Mouse (Mus musculus): ENCODE results near the gene Gng2.
"Not testable (repeated sequence)": the region's sequence is repeated elsewhere in the genome, so short reads cannot be mapped to it uniquely, and the experiment has no call there.

Gng2 gene

DNA sequence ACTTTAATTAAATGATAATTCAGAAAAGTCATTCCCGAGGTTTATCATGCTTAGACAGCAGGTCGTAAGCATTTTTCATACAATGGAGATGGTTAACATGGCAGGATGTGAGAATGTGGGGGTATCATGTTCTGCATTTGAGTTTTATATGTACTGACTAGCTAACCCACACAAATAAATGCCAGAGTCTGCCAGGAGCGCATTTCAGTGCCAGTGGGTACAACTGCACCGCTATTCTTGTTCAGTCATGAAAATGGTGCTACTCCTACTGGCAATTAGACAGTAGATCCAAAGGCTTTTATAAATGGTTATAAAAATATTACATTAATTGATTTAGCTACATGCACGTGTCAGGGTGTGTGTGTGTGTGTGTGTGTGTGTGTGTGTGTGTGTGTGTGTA, 38.9 kb downstream of the Gng2 start:
- DNase-seq (ENCODE audit: low spot score in 2 of 2) = no peak

GRCm38 (mm10) chr14:19935084-19935483, 42.3 kb downstream of the Gng2 start:
- DNase-seq (ENCODE audit: low spot score in 2 of 2) = no peak

- no peak for DNase-seq (ENCODE audit: low spot score in 2 of 2)
These were observed 44.1 kb downstream of the Gng2 start for GRCm38 (mm10) chr14:19933314-19933713.

DNA sequence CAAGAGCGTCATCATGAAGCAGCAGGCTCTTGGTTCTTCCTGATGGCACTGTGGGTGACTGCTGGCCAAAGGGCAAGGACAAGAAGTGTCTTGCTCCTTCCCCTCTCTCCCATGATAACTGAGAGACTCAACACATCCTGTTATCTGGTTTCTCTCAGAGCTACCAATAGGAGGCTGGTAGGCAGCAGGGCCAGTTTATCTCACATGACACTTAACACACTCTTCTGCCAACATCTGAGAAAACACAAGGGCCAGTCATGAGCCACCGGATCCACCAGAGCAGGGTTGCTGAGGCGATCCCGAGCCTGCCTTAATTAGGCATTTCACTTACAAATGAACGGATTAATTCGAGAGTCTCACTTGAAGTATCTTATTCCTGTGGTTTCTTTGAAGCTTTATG, 49.5 kb downstream of the Gng2 start:
- DNase-seq (ENCODE audit: low spot score in 2 of 2) = no peak

GRCm38 (mm10) chr14:19927156-19927555, 50.3 kb downstream of the Gng2 start:
- no peak for DNase-seq (ENCODE audit: low spot score in 2 of 2)

- no peak for DNase-seq (ENCODE audit: low spot score in 2 of 2)
These were observed 51.1 kb downstream of the Gng2 start for GRCm38 (mm10) chr14:19926312-19926711.

DNA sequence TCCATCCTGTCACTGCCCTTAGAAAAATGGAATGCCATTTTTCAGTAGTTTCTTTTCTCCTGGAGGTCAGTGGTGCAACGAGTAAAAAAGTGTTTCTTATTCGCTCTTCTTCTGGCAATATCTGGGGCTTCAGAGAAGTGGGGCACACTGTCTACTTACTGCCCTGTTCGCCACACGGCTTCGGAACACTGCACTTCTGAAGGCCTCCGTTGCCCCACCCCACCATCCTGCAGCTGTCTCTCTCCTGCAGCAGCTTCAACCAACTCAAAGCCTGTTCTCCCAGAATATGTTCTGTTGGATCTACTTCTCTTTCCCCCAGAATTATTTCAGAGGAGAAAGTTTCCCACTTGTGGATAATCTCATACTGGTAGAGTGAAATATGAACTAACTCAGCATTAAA, 52.3 kb downstream of the Gng2 start:
- no peak for DNase-seq (ENCODE audit: low spot score in 2 of 2)

- DNase-seq (ENCODE audit: low spot score in 2 of 2) = no peak
These were observed 53.3 kb downstream of the Gng2 start for GRCm38 (mm10) chr14:19924086-19924485.

GRCm38 (mm10) chr14:19920254-19920691, 57.2 kb downstream of the Gng2 start:
- DNase-seq (ENCODE audit: low spot score in 2 of 2) = peak; percentile 27 to 32

GRCm38 (mm10) chr14:19919789-19920188, 57.6 kb downstream of the Gng2 start:
- no peak for DNase-seq (ENCODE audit: low spot score in 2 of 2)

- no peak for DNase-seq (ENCODE audit: low spot score in 2 of 2)
These were observed 59.9 kb downstream of the Gng2 start for GRCm38 (mm10) chr14:19917534-19917933.

DNA sequence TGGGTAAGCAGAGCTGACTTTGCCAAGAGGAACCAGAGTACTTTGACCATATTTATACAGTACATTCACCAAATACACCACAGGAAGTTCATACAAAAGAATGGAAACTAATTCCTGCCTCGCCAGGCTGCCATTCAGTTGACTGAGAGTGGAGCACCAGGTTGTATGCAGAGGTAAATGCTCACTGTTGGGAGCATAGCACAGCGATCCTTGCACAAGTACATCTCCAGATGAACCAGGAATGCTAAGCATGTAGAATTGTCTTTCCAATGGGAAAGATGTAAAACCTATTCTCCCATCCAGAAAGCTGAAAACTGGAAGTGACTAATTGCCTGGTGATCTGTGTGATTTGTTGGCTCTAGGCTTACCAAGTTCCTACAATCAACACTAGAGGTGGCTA, 61.1 kb downstream of the Gng2 start:
- no peak for DNase-seq (ENCODE audit: low spot score in 2 of 2)

- no peak for DNase-seq (ENCODE audit: low spot score in 2 of 2)
These were observed 64.5 kb downstream of the Gng2 start for GRCm38 (mm10) chr14:19912891-19913290.

DNA sequence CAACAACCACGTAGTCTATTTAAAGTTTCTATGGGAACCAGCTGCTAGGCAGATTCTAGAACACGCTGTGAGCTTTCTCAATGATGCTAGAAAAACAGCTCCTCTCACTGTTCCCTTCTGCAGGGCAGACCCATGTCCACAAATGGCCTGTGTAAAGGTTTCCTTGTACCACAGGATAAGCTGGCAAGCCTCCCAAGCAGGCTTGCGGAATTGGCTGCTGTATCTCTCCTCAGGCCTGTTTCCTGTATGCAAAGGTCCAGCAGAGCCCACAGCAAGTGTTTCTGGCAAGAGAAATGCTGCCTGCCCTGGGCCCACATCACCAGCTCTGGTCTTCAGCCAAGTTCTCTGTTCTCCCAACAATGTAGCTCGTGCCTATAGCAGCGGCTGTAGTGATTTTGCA, 71.8 kb downstream of the Gng2 start:
- peak; percentile 59 to 69 for DNase-seq (ENCODE audit: low spot score in 2 of 2)

DNA sequence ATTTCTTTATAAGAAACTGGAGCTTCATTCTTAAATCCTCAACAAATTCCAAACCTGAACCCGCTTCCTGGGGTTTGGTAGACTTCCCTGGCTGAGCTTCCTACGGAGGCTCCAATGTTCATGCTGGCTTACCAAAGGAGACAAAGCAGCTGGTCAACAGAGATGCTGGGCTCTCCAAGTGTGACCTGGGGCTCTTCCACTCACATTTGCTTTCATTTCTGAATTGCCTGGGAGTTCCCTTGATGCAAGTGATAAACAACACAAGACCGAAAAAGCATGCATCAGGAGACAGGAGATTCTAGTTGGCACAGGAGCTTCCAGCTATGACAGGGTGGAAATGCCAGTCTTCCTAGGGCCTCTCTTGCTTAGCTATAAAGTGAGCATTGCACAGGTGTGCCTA, 72.6 kb downstream of the Gng2 start:
- no peak for DNase-seq (ENCODE audit: low spot score in 2 of 2)

GRCm38 (mm10) chr14:19904031-19904430, 73.4 kb downstream of the Gng2 start:
- no peak for DNase-seq (ENCODE audit: low spot score in 2 of 2)

- no peak for DNase-seq (ENCODE audit: low spot score in 2 of 2)
These were observed 76.9 kb downstream of the Gng2 start for GRCm38 (mm10) chr14:19900492-19900891.

DNA sequence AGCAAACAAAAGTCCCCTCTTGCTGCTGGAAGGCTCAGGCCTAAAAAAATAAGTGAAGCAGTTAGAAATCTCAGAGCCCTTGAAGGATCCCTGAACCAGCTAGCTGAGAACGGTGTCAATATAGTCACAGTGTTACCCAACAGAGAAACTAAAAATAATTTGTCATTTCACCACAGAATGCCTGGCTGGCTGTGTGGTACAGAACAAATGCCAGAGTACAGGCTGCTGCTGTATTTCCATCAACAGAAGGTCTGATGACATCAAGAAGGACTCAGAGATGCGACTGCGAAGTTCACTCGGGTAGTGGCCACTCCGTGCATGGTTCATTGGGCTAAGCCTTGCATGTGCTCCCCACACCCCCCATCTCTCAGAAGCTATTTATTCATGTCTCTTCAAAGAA, 89.9 kb downstream of the Gng2 start:
- no peak for DNase-seq (ENCODE audit: low spot score in 2 of 2)

GRCm38 (mm10) chr14:19884431-19884830, 93.0 kb downstream of the Gng2 start:
- not testable (repeated sequence) for DNase-seq (ENCODE audit: low spot score in 2 of 2)

DNA sequence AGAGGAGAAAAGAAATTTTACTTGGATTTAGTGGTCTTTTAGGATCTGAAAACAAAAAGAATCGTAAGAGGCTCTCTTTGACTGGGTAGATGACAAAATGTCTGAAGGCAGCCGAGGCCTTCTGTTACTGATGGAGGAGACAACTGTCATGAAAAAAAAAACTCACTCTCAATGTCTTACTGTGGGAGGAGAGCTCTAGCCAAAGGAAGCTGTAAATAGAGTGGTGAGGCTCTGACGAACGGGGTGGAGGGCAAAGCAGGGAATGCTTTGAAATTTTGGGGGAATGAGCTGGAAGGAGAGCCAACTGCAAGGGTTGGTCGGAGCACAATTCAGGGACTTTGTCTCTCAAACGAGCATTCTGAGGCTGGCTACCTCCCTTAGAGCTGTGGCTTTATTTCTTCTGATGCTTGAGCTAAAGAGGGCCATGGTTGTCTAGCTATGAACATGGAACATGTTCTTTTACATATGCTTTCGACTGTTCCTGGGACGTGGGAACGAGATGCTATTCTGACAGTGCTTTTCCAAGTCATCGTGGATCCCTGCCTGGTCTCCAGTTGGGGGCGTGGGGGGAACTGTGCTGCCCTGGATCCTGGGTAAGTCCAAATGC, 103.1 kb downstream of the Gng2 start:
- DNase-seq (ENCODE audit: low spot score in 2 of 2) = no peak

GRCm38 (mm10) chr14:19867286-19867935, 110.0 kb downstream of the Gng2 start:
- no peak for DNase-seq (ENCODE audit: low spot score in 2 of 2)

DNA sequence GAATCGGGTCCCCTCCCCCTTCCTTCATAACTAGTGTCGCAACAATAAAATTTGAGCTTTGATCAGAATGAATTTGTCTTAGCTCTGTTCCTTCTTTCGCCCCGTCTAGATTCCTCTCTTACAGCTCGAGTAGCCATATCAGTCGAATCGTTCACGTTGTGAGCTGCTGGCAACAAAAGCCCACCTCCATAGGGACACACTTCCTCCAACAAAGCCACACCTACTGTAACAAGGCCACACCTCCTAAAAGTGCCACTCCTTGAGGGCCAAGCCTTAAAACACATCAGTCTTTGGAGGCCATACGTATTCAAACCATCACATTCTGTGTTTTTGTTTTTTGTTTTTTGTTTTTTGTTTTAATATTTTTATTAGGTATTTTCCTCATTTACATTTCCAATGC, 112.3 kb downstream of the Gng2 start:
- not testable (repeated sequence) for DNase-seq (ENCODE audit: low spot score in 2 of 2)

DNA sequence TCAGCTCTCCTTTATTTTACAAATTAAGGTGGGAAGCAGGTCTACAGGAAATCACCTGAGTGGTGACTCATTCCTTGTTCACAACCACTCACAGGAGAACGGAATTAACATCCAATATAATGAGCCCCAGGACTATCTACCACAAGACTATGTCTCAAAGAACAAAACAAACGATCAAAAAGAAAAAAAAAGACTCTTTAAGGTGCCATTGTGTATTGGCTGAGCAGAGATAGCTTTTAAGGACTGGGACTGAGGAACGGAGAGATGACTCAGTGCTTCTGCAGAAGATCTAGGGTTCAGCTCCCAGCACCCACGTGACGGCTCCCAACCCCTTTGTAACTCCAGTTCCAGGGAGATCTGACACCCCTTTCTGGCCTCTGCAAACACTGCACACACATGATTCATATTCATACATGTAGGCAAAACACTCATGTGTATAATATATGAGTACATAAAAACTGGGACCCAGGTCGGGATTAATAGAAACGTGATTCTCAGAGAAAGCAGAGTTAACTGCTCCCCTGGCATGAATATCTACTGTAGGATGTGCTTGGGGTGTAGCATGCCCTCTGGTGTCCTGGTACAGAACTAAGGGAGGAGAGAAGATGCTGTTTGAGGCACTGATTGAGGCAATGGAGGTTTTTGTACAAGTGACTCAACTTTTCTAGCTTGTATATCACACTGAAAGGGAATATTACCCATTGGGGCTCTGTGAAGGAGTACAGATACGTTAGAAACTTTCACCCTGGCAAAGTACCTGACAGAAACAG, 115.9 kb downstream of the Gng2 start:
- DNase-seq (ENCODE audit: low spot score in 2 of 2) = no peak

All from frontal cortex, postnatal 10 days (tissue).